Mouse (Mus musculus): Measurements from ENCODE around the gene Acap2.

DNA sequence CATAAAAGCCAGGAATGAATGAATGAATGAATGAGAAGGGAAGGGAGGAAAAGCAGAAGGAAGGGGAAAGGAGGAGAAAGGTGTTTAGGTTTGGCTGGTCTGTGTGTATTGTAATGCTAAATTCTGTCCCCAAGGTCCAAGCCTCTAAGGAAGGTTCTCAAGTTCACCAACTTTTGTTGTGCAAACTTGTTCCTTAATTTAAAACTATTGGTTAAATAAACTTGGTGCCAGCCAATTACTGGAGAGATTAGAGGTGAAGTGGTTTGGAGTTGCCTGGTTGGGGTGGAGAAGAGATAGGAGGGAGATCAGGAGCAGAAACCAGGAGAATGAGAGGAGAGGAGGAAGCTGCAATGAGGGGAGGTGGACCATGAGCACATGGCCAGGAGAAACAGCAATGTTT lies 31.4 kb downstream of the Acap2 start:
- no peak for TF ChIP-seq USF1 (IDR thresholded peaks at IDR 0.05; ENCODE audit: low read depth)
- TF ChIP-seq CTCF (IDR thresholded peaks at IDR 0.05; ENCODE audit: control insufficient read depth, insufficient read depth, insufficient read length) = no peak
- TF ChIP-seq MYOG (IDR thresholded peaks at IDR 0.05; ENCODE audit: control insufficient read depth, extremely low read depth, insufficient read length) = no peak
- TF ChIP-seq CEBPB (IDR thresholded peaks at IDR 0.05; ENCODE audit: low read depth) = no peak
- TF ChIP-seq MAX (IDR thresholded peaks at IDR 0.05) = no peak
- no peak for TF ChIP-seq MYOD1 (IDR thresholded peaks at IDR 0.05; ENCODE audit: control insufficient read depth, insufficient read length, low read depth)
- no peak for TF ChIP-seq FOSL1 (IDR thresholded peaks at IDR 0.05; ENCODE audit: insufficient read depth, low read length, poor library complexity, severe bottlenecking)

Measured in C2C12 (cell line).